Mouse (Mus musculus) liver (tissue): ENCODE data around the gene Xpc.

ENCODE experiments used
- DNase-seq: peaks from one replicate; pipeline ENCODE4 v3.0.0-alpha.2; 2020; ENCODE audit warnings: mixed read lengths

The Xpc gene

GRCm38 (mm10) chr6:91515545-91516449, at the start of gene Xpc, which contains the start of gene Lsm3:
TSS of gene Xpc (minus strand) at chr6:91515888.
TSS of gene Lsm3 (plus strand) at chr6:91515928.
- peak; percentile 97 for DNase-seq

GRCm38 (mm10) chr6:91563031-91563430, 47.3 kb upstream of the Xpc start:
- DNase-seq, result no peak

GRCm38 (mm10) chr6:91560186-91560585, 44.5 kb upstream of the Xpc start:
- no peak for DNase-seq

GRCm38 (mm10) chr6:91559371-91559770, 43.7 kb upstream of the Xpc start:
- DNase-seq, result no peak

- DNase-seq, result no peak
Measured at GRCm38 (mm10) chr6:91558565-91558964, 42.9 kb upstream of the Xpc start.

GRCm38 (mm10) chr6:91552693-91553092, 37.0 kb upstream of the Xpc start:
- DNase-seq, result no peak

GRCm38 (mm10) chr6:91551671-91552070, 36.0 kb upstream of the Xpc start:
- DNase-seq, result no peak

GRCm38 (mm10) chr6:91549621-91550020, 33.9 kb upstream of the Xpc start:
- no peak for DNase-seq

- DNase-seq, result no peak
Measured at GRCm38 (mm10) chr6:91547313-91547712, 31.6 kb upstream of the Xpc start.

GRCm38 (mm10) chr6:91546241-91546884, 30.7 kb upstream of the Xpc start:
- peak; percentile 7 for DNase-seq

- no peak for DNase-seq
Measured at GRCm38 (mm10) chr6:91543056-91543455, 27.4 kb upstream of the Xpc start.

GRCm38 (mm10) chr6:91541276-91541675, 25.6 kb upstream of the Xpc start:
- DNase-seq, result no peak

GRCm38 (mm10) chr6:91536047-91536765, 20.5 kb upstream of the Xpc start:
- no peak for DNase-seq

- no peak for DNase-seq
Measured at GRCm38 (mm10) chr6:91535231-91535630, 19.5 kb upstream of the Xpc start.

GRCm38 (mm10) chr6:91534268-91534667, 18.6 kb upstream of the Xpc start:
- no peak for DNase-seq

GRCm38 (mm10) chr6:91533771-91534170, 18.1 kb upstream of the Xpc start:
- DNase-seq, result no peak

- no peak for DNase-seq
Measured at GRCm38 (mm10) chr6:91533359-91533758, 17.7 kb upstream of the Xpc start.

GRCm38 (mm10) chr6:91532661-91533060, 17.0 kb upstream of the Xpc start:
- DNase-seq, result no peak

- DNase-seq, result no peak
Measured at GRCm38 (mm10) chr6:91531276-91531675, 15.6 kb upstream of the Xpc start.

GRCm38 (mm10) chr6:91530673-91531072, 15.0 kb upstream of the Xpc start:
- DNase-seq, result no peak

GRCm38 (mm10) chr6:91528265-91528664, 12.6 kb upstream of the Xpc start:
- no peak for DNase-seq

GRCm38 (mm10) chr6:91527227-91527860, 11.7 kb upstream of the Xpc start:
- DNase-seq, result no peak

- DNase-seq, result no peak
Measured at GRCm38 (mm10) chr6:91525544-91525943, 9.9 kb upstream of the Xpc start.
